Mouse (Mus musculus) heart, adult 18-20 months (tissue): ENCODE results near the gene Slc12a6. TPM values are rescaled to one million over a fixed set of nuclear protein-coding genes. Genes with fewer than 3 reads are reported as not detected.

Experiments
- DNase-seq, 2 experiments: peaks; one replicate each; pipeline ENCODE4 v3.0.0; 2021 to 2022; ENCODE audit warnings: mixed read lengths in 1 of 2
- total RNA-seq, 2 experiments: library from RNA; stranded (reverse); gene quantifications; 2 replicates each; pipeline ENCODE4 v1.2.3; 2021

The Slc12a6 gene
- total RNA-seq, 2 experiments from 2014 or later: 26.5 to 31.5 TPM

DNA sequence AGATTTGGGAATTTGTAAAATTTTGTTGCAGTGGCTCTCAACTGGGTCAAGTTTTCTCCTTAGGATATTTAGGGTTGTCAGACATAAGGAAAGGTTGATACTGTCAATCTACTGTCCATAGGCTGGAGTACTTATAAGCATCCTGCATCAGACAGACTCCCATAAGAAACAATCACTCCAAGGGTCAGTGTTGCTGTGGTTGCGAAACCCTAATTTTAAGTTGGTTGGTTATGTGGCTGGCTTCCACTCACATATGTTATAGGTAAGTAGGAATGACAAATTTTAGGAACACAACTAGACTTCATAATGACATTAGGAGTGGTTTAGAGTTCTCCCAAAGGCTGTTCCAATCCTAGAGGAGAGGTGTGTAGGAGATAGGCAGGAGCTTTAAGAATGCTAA is 115.6 kb downstream of the Slc12a6 start:
- no peak for DNase-seq

DNA sequence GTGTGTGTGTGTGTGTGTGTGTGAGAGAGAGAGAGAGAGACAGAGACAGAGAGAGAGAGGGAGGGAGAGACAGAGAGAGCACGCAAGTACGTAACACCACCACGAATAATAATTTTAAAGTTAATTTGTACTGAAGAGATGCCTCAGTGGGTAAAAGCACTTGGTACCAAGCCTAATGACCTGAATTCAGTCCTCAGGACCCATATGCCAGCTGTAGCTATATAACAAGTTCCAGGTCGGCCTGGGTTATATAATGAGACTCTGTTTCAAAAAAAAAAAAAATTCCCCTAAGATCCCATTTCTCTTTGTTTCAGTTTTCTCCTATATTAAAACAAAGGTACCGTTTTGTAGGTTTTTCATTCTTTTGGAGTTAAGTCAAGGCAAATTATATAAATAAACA is 125.2 kb downstream of the Slc12a6 start:
- no peak for DNase-seq

DNA sequence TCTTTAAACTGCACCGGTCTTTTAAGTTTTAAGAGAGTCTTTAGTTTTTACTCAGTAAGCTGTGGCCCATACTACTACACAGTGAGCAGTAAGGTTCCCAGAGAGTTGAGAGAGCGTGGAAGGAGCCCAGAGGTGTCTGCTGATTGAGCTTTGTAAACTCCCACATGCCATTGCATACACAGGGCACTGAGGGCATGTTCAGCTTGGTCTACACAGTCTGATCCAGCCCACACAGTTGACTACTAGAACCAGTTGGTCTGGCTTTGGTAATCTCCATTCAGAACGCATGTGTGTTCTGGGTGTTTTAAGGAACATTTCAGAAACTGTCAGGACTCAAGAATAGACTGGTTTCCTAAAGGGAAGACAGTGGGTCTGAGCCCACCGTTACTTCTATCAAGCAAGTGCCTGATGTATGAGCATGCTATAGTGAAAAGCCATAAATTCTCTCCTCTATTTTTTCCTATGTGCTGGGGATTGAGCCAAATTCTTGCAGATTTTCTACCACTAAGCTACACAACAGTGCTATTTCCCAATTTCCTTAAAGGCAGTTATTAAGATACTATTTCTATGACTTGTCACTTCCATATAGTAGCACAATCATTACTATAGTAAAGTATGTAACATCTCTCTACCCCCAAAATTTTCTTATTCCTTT is 125.8 kb downstream of the Slc12a6 start:
- DNase-seq: no peak

DNA sequence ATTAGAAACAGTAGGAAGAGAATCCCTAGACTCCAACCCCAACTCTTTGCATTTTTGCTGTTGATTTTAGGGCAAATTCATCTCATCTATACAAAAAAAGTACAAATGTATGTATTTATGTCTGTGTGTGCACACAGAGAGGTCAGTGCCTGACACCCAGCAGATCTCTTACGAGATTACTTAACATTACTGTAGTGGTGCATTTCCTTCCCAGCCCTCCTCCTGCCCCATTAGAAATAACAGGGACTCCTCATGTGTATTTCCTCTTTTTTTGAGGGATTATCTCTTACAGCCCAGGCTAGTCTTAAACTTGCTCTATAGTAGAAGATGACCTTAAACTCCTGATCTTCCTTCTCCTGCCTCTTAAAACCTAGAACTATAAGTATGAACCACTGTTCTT is 127.1 kb downstream of the Slc12a6 start:
- DNase-seq: no peak

DNA sequence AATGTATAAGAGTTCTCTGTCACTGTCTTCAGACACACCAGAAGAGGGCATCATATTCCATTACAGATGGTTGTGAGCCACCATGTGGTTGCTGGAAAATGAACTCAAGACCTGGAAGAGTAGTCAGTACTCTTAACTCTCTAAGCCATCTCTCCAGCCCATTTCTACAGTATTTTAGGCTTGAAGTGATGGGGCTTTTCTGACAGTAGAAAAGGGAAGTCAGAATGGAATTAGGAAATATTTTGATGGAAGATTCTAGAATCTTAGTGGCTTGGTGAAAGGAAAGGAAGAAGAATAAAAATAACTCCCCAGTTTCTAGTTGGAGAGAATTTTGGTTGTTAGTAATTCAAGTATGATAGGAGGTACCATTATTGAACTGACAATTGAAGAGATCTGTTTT is 128.3 kb downstream of the Slc12a6 start:
- no peak for DNase-seq

DNA sequence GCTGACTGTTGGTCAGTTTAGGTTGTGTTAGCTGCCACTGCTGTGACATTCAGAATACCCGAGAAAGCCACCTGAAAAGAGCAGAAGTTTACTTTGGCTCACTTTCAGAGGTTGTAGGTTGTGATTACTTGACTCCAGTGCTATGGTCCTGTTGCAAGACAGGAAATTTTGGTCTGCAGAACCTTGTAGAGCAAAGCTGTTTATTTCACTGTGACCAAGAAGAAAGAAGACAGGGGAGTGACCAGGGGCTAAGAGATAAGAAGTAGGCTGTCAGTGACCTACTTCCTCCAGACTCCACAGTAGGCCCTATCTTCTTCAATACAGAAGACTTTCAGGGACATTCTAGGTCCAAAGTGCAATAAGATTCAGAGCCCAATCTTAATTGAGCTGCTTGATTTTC is 131.0 kb downstream of the Slc12a6 start:
- no peak for DNase-seq

DNA sequence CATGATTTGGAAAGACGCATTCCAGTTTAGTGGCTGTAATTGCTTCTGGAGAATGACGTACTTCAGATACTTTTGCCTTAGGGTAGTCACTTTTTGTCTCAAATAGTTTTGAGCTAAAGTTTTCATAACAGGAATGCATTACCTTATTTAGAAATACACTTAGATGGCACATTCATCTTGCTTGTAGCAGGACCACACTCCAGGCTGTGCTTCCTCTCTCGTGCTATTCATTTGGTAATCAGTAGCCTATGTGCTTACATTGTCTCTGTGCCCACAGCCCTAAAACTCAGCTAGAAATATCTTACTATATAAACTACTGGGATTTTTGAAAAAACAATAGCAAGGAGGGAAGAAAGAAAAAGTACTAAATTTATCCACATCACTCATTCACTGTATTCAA is 141.4 kb downstream of the Slc12a6 start:
- no peak for DNase-seq

Other genes with a start within 250 kb of the Slc12a6 start
- gene Olfr1311, start 241.4 kb upstream of the Slc12a6 start, total RNA-seq: not detected
- gene Olfr1312, start 215.6 kb upstream of the Slc12a6 start, total RNA-seq: not detected
- not detected for gene Olfr1313, start 188.0 kb upstream of the Slc12a6 start, total RNA-seq
- not detected for gene Olfr1314, start 169.0 kb upstream of the Slc12a6 start, total RNA-seq
- not detected for gene Olfr1315-ps1, start 150.4 kb upstream of the Slc12a6 start, total RNA-seq
- not detected for gene Olfr1316, start 130.8 kb upstream of the Slc12a6 start, total RNA-seq
- gene Olfr1317, start 125.5 kb upstream of the Slc12a6 start, total RNA-seq: not detected
- not detected for gene Olfr1318, start 111.6 kb upstream of the Slc12a6 start, total RNA-seq
- 1 to 10 TPM; 2.0 to 3.0 TPM for gene Lpcat4, start 26.4 kb upstream of the Slc12a6 start, total RNA-seq
- gene Nutm1, start 6.5 kb upstream of the Slc12a6 start, total RNA-seq: not detected
- 10 to 100 TPM; 50.8 to 66.0 TPM for gene Nop10, start 3.9 kb upstream of the Slc12a6 start, total RNA-seq
- 1 to 10 TPM; 1.1 to 1.4 TPM for gene Gm21985, start 489 bp downstream of the Slc12a6 start, total RNA-seq
- 10 to 100 TPM; 70.8 to 70.9 TPM for gene Emc4, start 102.2 kb downstream of the Slc12a6 start, total RNA-seq
- gene Katnbl1, start 113.4 kb downstream of the Slc12a6 start, total RNA-seq: 1 to 10 TPM; 4.2 to 4.4 TPM
- 10 to 100 TPM; 17.3 TPM for gene Emc7, start 189.2 kb downstream of the Slc12a6 start, total RNA-seq
- gene Chrm5, start 214.9 kb downstream of the Slc12a6 start, total RNA-seq: not detected
- 10 to 100 TPM; 15.3 to 22.5 TPM for gene Aven, start 227.1 kb downstream of the Slc12a6 start, total RNA-seq